Mouse (Mus musculus) intestine, embryonic 16.5 days (tissue): ENCODE data around the gene Heyl. TPM values are rescaled to one million over a fixed set of nuclear protein-coding genes. Genes with fewer than 3 reads are reported as not detected.
"Not testable (repeated sequence)": the region's sequence is repeated elsewhere in the genome, so short reads cannot be mapped to it uniquely, and the experiment has no call there.

Experiments used
- ATAC-seq: fragments of 200-750 bp; cut with Nextera tagmentation; 2 replicates; pipeline ENCODE4 v1.8.0; 2017; ENCODE audit warnings: moderate TSS enrichment, moderate library complexity
- H3K27ac ChIP-seq: fragments of 300-500 bp; sonication (generic); 2 replicates; pipeline ENCODE4 v1.5.1; 2014; ENCODE audit warnings: mild to moderate bottlenecking, low read length
- H3K27me3 ChIP-seq: fragments of 300-500 bp; sonication (generic); replicated peaks from 2 replicates; pipeline ENCODE4 v1.6.1; 2014; ENCODE audit warnings: low read length, control low read depth, mixed read lengths; ENCODE audit not compliant: control insufficient read depth, insufficient read depth
- H3K36me3 ChIP-seq: fragments of 300-500 bp; sonication (generic); 2 replicates; pipeline ENCODE4 v1.6.1; 2014; ENCODE audit warnings: low read length, control low read depth; ENCODE audit not compliant: control insufficient read depth, insufficient read depth
- H3K4me1 ChIP-seq: fragments of 300-500 bp; sonication (generic); 2 replicates; pipeline ENCODE4 v1.6.1; 2014; ENCODE audit warnings: low read length, control low read depth, mixed read lengths; ENCODE audit not compliant: control insufficient read depth, insufficient read depth
- H3K4me2 ChIP-seq: fragments of 300-500 bp; sonication (generic); 2 replicates; pipeline ENCODE4 v1.6.1; 2014; ENCODE audit warnings: low read depth, low read length, control low read depth
- H3K4me3 ChIP-seq: fragments of 300-500 bp; sonication (generic); 2 replicates; pipeline ENCODE4 v1.5.1; 2014; ENCODE audit warnings: mild to moderate bottlenecking, low read length
- H3K9ac ChIP-seq: fragments of 300-500 bp; sonication (generic); 2 replicates; pipeline ENCODE4 v1.6.1; 2014; ENCODE audit warnings: low read depth, low read length
- H3K9me3 ChIP-seq: fragments of 300-500 bp; sonication (generic); 2 replicates; pipeline ENCODE4 v1.6.1; 2016; ENCODE audit warnings: low read length, control low read depth; ENCODE audit not compliant: control insufficient read depth
- WGBS: fragments of 180-500 bp; shearing (Covaris S2); extraction: QIAGEN DNeasy Blood & Tissue Kit; methylation state at CpG from one replicate; pipeline ENCODE4 v1.1.7; 2014; 5-methylcytosine and 5-hydroxymethylcytosine counted together
- polyA plus RNA-seq: library from polyadenylated mRNA; unstranded; fragments of >200 nt; fragmentation: Nextera tagmentation; extraction: Ambion mirVana; gene quantifications from 2 replicates; pipeline ENCODE4 v1.2.1, GENCODE M21; 2015

Heyl gene
- polyA plus RNA-seq, 1 experiment from 2014 or later: 10.7 TPM

- Histone ChIP-seq H3K9me3 (no peaks in the 10 kb centered on the region), H3K4me2 (no peak overlapping the region), H3K27me3 (no peaks in the 10 kb centered on the region), H3K9ac (peak overlapping the region; percentile 4; the same call in 1 of the 2 replicates), H3K4me3 (no peak overlapping the region), H3K36me3 (peaks cover 36% of the 10 kb centered on the region), H3K27ac (no peak overlapping the region), H3K4me1 (peaks cover 21% of the 10 kb centered on the region)
- 89% methylated on average over 12 of the region's 12 CpGs for WGBS
- ATAC-seq: no peak
These were observed 55.7 kb downstream of the Heyl start for GRCm38 (mm10) chr4:123289038-123289437.

DNA sequence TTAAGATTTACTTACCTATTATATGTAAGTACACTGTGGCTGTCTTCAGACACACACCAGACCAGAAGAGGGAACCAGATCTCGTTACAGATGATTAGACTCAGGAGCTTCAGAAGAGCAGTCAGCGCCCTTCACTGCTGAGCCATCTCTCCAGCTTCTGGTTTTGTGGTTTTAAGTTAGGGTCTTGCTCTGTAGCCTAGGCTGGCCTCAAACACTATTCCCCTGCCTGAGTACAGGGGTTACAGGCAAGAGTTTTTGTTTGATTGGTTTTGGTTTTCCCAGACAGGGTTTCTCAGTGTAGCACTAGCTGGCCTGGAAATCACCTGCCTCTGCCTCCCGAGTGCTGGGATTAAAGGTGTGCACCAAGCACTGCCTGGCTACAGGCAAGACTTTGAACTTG, 59.0 kb downstream of the Heyl start:
- Histone ChIP-seq H3K4me1 (no peaks in the 10 kb centered on the region), H3K36me3 (peaks cover 54% of the 10 kb centered on the region), H3K9ac (no peak overlapping the region), H3K27me3 (no peaks in the 10 kb centered on the region), H3K27ac (no peak overlapping the region), H3K4me3 (no peak overlapping the region), H3K9me3 (no peaks in the 10 kb centered on the region), H3K4me2 (no peak overlapping the region)
- WGBS: 84% methylated on average over 3 of the region's 3 CpGs
- ATAC-seq: no peak

GRCm38 (mm10) chr4:123292989-123293388, 59.6 kb downstream of the Heyl start:
- Histone ChIP-seq H3K9me3 (no peaks in the 10 kb centered on the region), H3K4me2 (no peak overlapping the region), H3K27ac (no peak overlapping the region), H3K4me1 (no peaks in the 10 kb centered on the region), H3K4me3 (no peak overlapping the region), H3K9ac (no peak overlapping the region), H3K36me3 (peaks cover 55% of the 10 kb centered on the region), H3K27me3 (no peaks in the 10 kb centered on the region)
- no peak for ATAC-seq
- 84% methylated on average over 7 of the region's 7 CpGs for WGBS

DNA sequence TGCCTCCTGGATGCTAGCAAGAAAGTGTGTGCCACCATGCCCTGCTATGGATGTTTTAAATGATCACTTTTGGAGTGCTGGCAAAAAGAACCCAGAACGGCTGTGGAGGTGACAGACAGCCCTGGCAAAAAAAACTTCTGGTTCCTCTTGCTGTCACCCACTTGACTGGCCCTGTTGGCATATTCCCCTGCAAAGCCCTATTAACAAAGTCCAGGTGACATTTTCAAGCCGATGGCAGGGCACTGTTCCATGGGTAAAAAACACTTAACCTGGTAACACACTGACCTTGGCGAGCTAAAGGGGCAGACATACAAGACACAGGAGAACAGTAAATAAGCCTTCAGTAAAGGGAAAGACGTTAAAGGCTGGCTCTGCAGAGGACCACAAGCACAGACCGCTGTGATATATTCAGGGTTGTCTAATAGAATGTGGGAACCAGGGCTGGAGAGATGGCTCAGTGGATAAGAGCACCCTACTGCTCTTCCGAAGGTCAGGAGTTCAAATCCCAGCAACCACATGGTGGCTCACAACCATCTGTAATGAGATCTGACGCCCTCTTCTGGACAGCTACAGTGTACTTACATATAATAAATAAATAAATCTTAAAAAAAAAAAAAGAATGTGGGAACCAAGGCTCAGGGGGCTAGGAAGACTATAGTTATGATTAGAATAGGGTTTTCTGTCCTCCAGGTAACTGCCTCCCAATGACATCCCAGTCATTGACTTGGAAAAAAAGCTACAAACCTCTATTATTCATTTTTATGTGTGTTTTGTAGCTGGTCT, 60.5 kb downstream of the Heyl start:
- Histone ChIP-seq H3K27ac (no peak overlapping the region), H3K4me2 (no peak overlapping the region)
- 74% methylated on average over 7 of the region's 7 CpGs for WGBS

GRCm38 (mm10) chr4:123295026-123295425, 61.7 kb downstream of the Heyl start:
- ATAC-seq: not testable (repeated sequence)
- 88% methylated on average over 15 of the region's 15 CpGs for WGBS

More for the DNA sequence above, 60.5 kb downstream of the Heyl start:
- Histone ChIP-seq H3K4me1 (no peaks in the 10 kb centered on the region), H3K9me3 (no peaks in the 10 kb centered on the region), H3K27me3 (no peaks in the 10 kb centered on the region), H3K9ac (no peak overlapping the region), H3K36me3 (peaks cover 58% of the 10 kb centered on the region), H3K4me3 (no peak overlapping the region)
- no peak for ATAC-seq

GRCm38 (mm10) chr4:123295516-123296147, 62.3 kb downstream of the Heyl start:
- 88% methylated on average over 21 of the region's 21 CpGs for WGBS
- no peak for ATAC-seq
- no peaks in the 10 kb centered on the region for H3K9me3 ChIP-seq
- H3K4me1 ChIP-seq: no peaks in the 10 kb centered on the region
- H3K27me3 ChIP-seq: no peaks in the 10 kb centered on the region
- H3K4me3 ChIP-seq: no peak overlapping the region
- no peak overlapping the region for H3K4me2 ChIP-seq
- peaks cover 56% of the 10 kb centered on the region for H3K36me3 ChIP-seq
- no peak overlapping the region for H3K27ac ChIP-seq
- no peak overlapping the region for H3K9ac ChIP-seq

More at GRCm38 (mm10) chr4:123295026-123295425, 61.7 kb downstream of the Heyl start:
- H3K4me2 ChIP-seq, H3K27ac ChIP-seq, H3K4me1 ChIP-seq, H3K4me3 ChIP-seq, H3K9me3 ChIP-seq, H3K27me3 ChIP-seq, H3K9ac ChIP-seq: not testable (repeated sequence)
- peaks cover 53% of the 10 kb centered on the region for H3K36me3 ChIP-seq

DNA sequence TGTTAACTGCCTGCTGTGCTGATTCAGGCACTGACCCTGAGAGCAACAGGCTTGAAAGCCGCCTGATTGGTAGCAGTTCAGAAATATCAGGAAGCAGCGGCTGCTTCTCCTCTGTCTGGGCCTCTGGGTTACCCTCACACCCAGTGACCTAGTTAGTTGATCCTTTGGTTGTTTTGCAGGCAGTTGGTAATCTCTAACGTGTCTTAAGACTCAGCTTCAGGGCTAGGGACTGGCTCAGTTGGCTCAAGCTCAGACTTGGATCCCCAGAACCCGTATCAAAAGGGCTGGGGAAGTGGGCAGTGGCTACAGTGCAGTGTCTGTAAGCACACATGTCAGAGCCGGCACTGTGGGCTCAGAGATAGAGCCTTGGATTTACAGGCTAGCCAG, 62.8 kb downstream of the Heyl start:
- Histone ChIP-seq H3K4me2 (no peak overlapping the region), H3K4me1 (no peaks in the 10 kb centered on the region), H3K36me3 (peaks cover 51% of the 10 kb centered on the region), H3K27me3 (no peaks in the 10 kb centered on the region), H3K9ac (no peak overlapping the region), H3K9me3 (no peaks in the 10 kb centered on the region), H3K27ac (no peak overlapping the region), H3K4me3 (no peak overlapping the region)
- WGBS: 84% methylated on average over 5 of the region's 5 CpGs
- no peak for ATAC-seq

- H3K36me3 ChIP-seq: peaks cover 51% of the 10 kb centered on the region
- WGBS: 91% methylated on average over 22 of the region's 22 CpGs
- ATAC-seq: no peak
These were observed 64.0 kb downstream of the Heyl start for GRCm38 (mm10) chr4:123297195-123297960.

DNA sequence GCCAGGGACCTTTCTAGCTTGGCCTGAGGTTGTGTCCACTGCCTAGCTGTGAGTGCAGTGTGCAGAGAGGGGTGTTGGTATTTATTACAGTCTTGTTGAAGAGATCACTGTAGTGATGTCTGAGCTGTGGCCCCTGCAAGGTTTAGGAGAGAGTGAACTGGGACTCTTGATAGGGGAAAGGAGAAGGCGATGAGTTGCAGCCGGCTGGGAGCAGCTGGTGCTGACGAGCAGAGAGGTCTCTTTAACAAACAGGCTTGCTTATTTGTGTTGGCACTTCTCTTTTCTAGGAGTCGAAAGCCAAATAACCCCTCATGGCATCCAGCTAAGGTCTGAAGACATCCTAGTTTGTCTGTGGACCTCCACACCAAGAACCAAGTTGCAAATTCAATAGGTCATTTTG, 64.9 kb downstream of the Heyl start:
- no peaks in the 10 kb centered on the region for H3K9me3 ChIP-seq
- H3K9ac ChIP-seq: no peak overlapping the region
- H3K4me3 ChIP-seq: no peak overlapping the region
- H3K4me2 ChIP-seq: no peak overlapping the region
- no peaks in the 10 kb centered on the region for H3K4me1 ChIP-seq
- no peak for ATAC-seq
- H3K27ac ChIP-seq: no peak overlapping the region
- WGBS: 81% methylated on average over 4 of the region's 4 CpGs
- peaks cover 53% of the 10 kb centered on the region for H3K36me3 ChIP-seq
- no peaks in the 10 kb centered on the region for H3K27me3 ChIP-seq

More at GRCm38 (mm10) chr4:123297195-123297960, 64.0 kb downstream of the Heyl start:
- Histone ChIP-seq H3K9ac (no peak overlapping the region), H3K27me3 (no peaks in the 10 kb centered on the region), H3K27ac (no peak overlapping the region), H3K4me2 (no peak overlapping the region), H3K9me3 (no peaks in the 10 kb centered on the region), H3K4me1 (no peaks in the 10 kb centered on the region), H3K4me3 (no peak overlapping the region)
